Mouse (Mus musculus) spleen, adult 12 weeks (tissue): ENCODE results near the gene Fam186b.

Experiments used
- DNase-seq: peaks from one replicate; pipeline ENCODE4 v3.0.0; 2022; ENCODE audit warnings: low spot score

The Fam186b gene

DNA sequence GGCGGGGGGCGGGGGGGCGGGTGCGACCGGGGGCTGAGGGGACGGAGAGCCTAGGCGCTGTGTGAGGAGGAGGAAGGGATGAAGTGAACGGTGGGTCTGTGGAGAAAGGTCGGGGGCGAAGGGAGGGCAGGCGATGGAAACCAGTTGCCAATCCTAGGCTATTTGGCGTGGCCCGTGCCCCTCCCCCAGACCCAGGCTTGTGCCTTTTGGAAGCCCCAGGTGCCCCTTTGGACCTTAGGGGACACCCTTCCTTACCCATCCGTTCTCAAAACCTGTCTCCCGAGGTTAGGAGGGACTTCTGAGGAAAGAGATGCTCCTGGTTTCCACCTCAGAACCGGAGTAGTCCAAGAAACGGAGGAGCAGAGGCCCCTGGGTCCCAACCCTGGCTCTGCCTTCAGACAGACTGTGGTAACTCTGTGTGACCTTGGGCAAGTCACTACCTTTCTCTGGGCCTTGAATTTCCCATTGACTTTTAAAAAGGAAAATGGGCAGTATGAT is at the start of gene Fam186b:
Gene Fam186b (minus strand): TSS at position 405 of the 498 bp plus-strand sequence.
- no peak for DNase-seq

DNA sequence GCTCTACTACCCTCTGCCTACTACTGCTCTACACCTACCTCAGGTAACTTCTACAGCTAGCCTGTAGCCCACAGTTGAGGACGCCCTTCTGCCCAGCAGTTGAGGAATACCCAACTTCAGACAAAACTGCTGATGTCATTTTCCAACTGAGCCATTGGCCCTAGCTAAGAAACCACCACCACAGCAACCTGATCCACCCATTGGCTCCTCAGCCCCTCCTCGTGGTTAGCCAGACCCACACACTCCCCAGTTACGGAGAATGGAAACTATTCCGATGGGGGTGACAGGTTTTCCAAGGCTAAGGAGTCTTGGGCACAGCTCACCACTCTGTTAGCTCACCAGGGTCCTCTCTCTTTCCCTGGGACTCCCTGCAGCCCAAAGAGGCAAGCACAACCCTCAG is 49.3 kb upstream of the Fam186b start:
- DNase-seq, result no peak

GRCm38 (mm10) chr15:99344148-99344870 is 48.6 kb upstream of the Fam186b start:
- no peak for DNase-seq

GRCm38 (mm10) chr15:99343414-99344147 is 47.9 kb upstream of the Fam186b start:
- DNase-seq, result no peak

GRCm38 (mm10) chr15:99342194-99342981 is 46.7 kb upstream of the Fam186b start:
- DNase-seq, result no peak

- peak; percentile 17 for DNase-seq
Observed at GRCm38 (mm10) chr15:99341102-99341501, 45.4 kb upstream of the Fam186b start.

GRCm38 (mm10) chr15:99339669-99340068 is 44.0 kb upstream of the Fam186b start:
- no peak for DNase-seq

DNA sequence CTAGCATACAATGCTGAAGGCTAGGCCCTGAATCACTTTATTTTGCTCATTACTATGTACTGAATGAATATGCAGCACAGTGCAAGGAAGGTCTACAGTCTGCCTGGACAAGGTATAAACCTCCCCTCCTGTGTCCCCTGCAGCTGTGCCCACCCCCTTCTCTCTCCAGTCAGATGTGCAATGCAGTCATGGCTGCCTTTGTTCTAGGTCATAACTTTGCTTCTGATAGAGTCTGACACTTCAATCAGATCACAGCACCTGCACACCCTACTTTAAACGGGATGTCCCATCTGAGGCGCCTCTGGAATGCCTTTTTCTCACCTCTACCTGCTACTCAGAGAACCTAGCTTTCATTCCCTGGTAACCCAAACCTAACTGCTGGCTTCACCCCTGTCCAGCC is 43.2 kb upstream of the Fam186b start:
- DNase-seq, result no peak

- DNase-seq, result no peak
Observed at GRCm38 (mm10) chr15:99335801-99336320, 40.2 kb upstream of the Fam186b start.

DNA sequence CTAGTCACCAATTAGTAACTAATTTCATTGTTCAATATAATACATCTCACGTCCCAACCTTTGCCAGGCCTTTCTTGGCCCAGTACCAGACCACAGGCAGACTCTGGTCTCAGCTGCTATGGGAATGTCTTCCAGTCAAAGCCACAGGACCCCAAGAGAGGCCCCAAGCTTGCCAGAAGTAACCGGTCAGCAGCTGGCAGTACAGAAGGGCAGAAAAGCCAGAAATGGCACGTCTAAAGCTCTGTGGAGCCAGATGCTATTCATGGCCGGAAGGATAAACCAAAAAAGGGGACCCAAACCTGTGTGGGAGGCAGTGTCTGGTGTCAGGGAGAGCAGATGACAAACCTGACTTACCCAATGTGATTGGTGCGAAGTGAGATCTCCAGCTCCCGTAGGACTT is 38.8 kb upstream of the Fam186b start:
- no peak for DNase-seq

GRCm38 (mm10) chr15:99333676-99334065 is 38.0 kb upstream of the Fam186b start:
- DNase-seq, result no peak

- DNase-seq, result peak; percentile 33
Observed at GRCm38 (mm10) chr15:99332921-99333675, 37.4 kb upstream of the Fam186b start.

- DNase-seq, result no peak
Observed at GRCm38 (mm10) chr15:99332111-99332510, 36.4 kb upstream of the Fam186b start.

DNA sequence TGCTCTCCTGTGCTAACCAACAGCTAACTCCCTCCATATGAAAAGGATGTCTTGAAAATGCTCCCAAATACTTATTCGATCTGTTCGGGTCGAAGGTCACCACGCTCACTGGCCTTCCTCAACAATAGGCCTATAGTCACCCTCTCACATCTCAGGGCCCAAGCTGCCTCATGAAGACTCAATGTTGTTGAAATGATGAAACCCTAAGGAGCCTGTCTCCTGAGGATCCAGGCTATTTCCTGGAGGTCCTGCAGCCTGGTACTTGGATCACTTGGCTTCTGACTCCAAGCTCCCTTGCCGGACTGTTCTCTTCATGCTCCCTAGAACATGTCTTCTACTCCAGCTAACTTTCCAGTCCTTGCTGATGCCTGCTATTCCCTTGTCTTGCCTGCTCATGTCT is 35.7 kb upstream of the Fam186b start:
- DNase-seq, result no peak

DNA sequence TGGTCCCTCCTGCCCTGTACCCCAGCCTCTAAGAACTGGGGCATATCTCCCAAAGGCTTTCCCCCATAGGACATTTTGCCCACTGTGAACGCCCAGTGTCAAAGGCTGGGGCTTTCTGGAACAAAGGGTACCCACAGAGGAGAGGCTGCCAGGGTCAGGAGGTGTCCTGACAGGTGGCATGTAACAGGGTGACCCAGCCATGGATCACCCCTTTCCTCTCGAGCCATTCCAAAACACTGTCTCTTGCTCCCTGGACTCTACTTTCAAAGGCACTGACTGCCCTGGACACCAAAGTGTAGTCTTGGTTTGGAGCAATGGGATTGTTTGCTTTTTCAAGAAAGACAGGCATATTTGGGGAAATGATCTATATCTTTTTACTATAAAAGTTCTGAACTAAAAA is 34.6 kb upstream of the Fam186b start:
- DNase-seq, result no peak

- DNase-seq, result no peak
Observed at GRCm38 (mm10) chr15:99328011-99328410, 32.3 kb upstream of the Fam186b start.

- no peak for DNase-seq
Observed at GRCm38 (mm10) chr15:99326959-99327358, 31.3 kb upstream of the Fam186b start.

DNA sequence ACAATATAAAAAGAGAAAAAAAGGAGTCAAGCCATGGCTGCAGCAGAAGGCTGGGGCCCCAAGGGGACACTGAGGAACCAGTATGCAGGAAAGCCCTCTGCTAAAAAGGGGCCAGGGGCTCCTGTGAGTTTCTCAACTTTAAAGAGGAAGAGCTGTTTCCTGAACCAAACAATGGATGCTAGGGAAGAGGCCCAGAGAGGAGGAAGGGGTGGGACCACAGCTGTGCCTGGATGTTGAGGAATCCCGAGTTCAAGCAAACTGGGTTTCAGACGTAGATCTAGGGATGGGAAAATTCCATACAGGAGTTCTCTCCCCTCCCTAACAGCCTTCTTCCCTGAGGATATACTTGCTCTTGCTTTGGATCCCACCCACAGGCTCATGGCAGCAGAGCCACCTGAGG is 30.7 kb upstream of the Fam186b start:
- DNase-seq, result no peak

DNA sequence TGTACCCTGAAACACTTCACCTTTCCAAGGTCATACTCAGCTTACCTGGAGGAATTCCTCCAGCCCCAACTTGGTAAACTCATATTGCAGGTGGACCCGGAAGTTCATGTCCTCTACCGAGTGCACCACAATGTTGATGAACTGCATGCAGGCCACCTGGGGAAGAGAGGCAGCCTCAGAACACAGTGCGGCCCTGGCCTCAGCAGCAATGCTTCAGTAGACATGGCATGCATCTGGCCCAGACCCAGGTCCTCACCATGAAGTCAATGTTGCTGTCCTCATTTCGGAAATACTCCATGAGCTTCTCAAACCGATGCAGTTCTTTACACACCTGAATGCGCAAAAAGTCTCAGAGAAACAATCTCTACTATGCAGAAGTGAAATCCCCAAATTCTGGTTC is 29.9 kb upstream of the Fam186b start:
- DNase-seq, result no peak

DNA sequence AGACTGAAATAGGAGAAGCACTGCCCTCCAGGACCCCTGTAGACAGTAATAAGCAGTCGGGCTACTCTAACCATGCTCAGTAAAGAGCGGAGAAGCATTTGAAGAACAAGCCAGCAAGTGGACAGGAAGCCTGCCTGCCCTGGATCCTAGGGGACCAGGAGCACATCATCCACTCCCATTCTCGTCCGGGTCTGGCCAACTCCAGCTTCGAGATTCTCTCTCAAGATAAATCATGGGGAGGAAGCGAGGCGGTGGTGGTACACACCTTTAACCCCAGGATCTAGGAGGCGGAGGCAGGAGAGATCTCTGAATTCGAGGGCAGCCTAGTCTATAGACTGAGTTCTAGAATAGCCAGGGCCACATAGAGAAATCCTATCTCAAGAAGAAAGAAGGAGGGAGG is 28.5 kb upstream of the Fam186b start:
- DNase-seq, result no peak

DNA sequence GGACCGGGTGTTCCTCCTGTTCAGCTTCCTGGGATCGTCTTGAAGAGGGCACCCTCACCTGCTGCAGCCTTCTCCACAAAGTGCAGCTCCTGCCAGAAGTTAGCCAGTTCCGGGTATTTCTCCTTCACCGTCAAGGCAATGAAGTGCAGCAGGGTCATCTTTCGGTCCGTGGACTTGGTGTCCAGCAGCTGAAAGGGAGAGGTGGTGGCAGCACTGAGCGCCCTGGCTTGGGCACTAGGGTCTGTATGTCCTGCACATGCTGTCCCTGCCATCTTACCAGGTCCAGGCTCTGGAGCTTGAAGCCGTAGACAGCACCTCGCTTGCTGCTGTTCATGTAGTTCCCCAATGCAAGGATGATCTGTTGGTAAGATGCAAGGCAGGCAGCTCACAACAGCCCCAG is 25.3 kb upstream of the Fam186b start:
- DNase-seq, result no peak
